Mouse (Mus musculus) limb, embryonic 13.5 days (tissue): ENCODE measurements at regions not wholly inside any gene's neighbourhood (a gene's known extent, or its start where the extent isn't known, plus 50 kb on each side); places are given as distances from the start of the nearest gene placed in this dataset.
"Not testable (repeated sequence)": the region's sequence is repeated elsewhere in the genome, so short reads cannot be mapped to it uniquely, and the experiment has no call there.

ENCODE experiments used
- ATAC-seq: fragments of 200-750 bp; cut with Nextera tagmentation; 2 replicates; pipeline ENCODE4 v1.8.0; 2017; ENCODE audit warnings: low read depth, moderate number of reproducible peaks, moderate TSS enrichment; ENCODE audit not compliant: low FRiP score
- H3K27ac ChIP-seq: fragments of 300-500 bp; sonication (generic); 2 replicates; pipeline ENCODE4 v1.5.1; 2015; ENCODE audit warnings: inconsistent platforms, mild to moderate bottlenecking, moderate library complexity
- H3K27me3 ChIP-seq: fragments of 300-500 bp; sonication (generic); 2 replicates; pipeline ENCODE4 v1.6.1; 2015; ENCODE audit warnings: mild to moderate bottlenecking, inconsistent platforms
- H3K36me3 ChIP-seq: fragments of 300-500 bp; sonication (generic); 2 replicates; pipeline ENCODE4 v1.6.1; 2015; ENCODE audit warnings: inconsistent platforms, mild to moderate bottlenecking, moderate library complexity
- H3K4me1 ChIP-seq: fragments of 300-500 bp; sonication (generic); 2 replicates; pipeline ENCODE4 v1.6.1; 2015; ENCODE audit warnings: inconsistent platforms
- H3K4me2 ChIP-seq: fragments of 300-500 bp; sonication (generic); replicated peaks from 2 replicates; pipeline ENCODE4 v1.6.1; 2015; ENCODE audit warnings: inconsistent platforms, mild to moderate bottlenecking, moderate library complexity
- H3K4me3 ChIP-seq: fragments of 300-500 bp; sonication (generic); 2 replicates; pipeline ENCODE4 v1.5.1; 2015; ENCODE audit warnings: moderate library complexity, mild to moderate bottlenecking, inconsistent platforms
- H3K9ac ChIP-seq: fragments of 300-500 bp; sonication (generic); 2 replicates; pipeline ENCODE4 v1.6.1; 2015; ENCODE audit warnings: mild to moderate bottlenecking, inconsistent platforms
- H3K9me3 ChIP-seq: fragments of 300-500 bp; sonication (generic); 2 replicates; pipeline ENCODE4 v1.6.1; 2016; ENCODE audit warnings: inconsistent platforms
- WGBS: fragments of 180-500 bp; shearing (Covaris S2); methylation state at CpG from one replicate; pipeline ENCODE4 v1.1.7; 2015; 5-methylcytosine and 5-hydroxymethylcytosine counted together

- not testable (repeated sequence) for H3K4me1 ChIP-seq, H3K9ac ChIP-seq, H3K36me3 ChIP-seq, H3K9me3 ChIP-seq, H3K4me3 ChIP-seq, ATAC-seq, H3K27me3 ChIP-seq, H3K27ac ChIP-seq, H3K4me2 ChIP-seq
- 88% methylated on average over 3 of the region's 3 CpGs for WGBS
Observed at GRCm38 (mm10) chr4:79883129-79883528, 950.8 kb upstream of the Tyrp1 start.

GRCm38 (mm10) chr4:79884116-79884515 lies 949.8 kb upstream of the Tyrp1 start:
- ATAC-seq = no peak

GRCm38 (mm10) chr4:79884875-79885459 lies 949.0 kb upstream of the Tyrp1 start:
- Histone ChIP-seq H3K4me3 (no peak overlapping the region), H3K27ac (no peak overlapping the region), H3K9me3 (no peaks in the 10 kb centered on the region), H3K9ac (no peak overlapping the region), H3K27me3 (no peaks in the 10 kb centered on the region), H3K4me1 (peaks cover 9% of the 10 kb centered on the region; the same call in 1 of the 2 replicates), H3K4me2 (no peak overlapping the region), H3K36me3 (no peaks in the 10 kb centered on the region)
- peak; percentile 86 for ATAC-seq

More at GRCm38 (mm10) chr4:79884116-79884515, 949.8 kb upstream of the Tyrp1 start:
- H3K4me1 ChIP-seq = peaks cover 9% of the 10 kb centered on the region; the same call in 1 of the 2 replicates
- no peaks in the 10 kb centered on the region for H3K36me3 ChIP-seq
- H3K27me3 ChIP-seq = no peaks in the 10 kb centered on the region
- no peak overlapping the region for H3K9ac ChIP-seq
- no peak overlapping the region for H3K4me3 ChIP-seq
- H3K9me3 ChIP-seq = no peaks in the 10 kb centered on the region
- H3K4me2 ChIP-seq = no peak overlapping the region
- H3K27ac ChIP-seq = no peak overlapping the region
